In genomic region chr1:34739621-34740020, GRCm38 (mm10) we compare ENCODE assay signal across 27 mouse cellular contexts.
A peak's percentile ranks its signal among the peaks of the same experiment; 100 is the strongest.
DNase-seq lines count a peak whose midpoint lies in the region; ATAC-seq and TF ChIP-seq lines count a peak whose summit lies in the region.
"Had no signal": no experiment of that assay in that cellular context is flagged by ENCODE, and none has a peak within 500 bp of the region (broad histone marks: within the 10 kb centered on the region; RNA-seq: fewer than 3 reads in every experiment).

No protein-coding gene starts in this region.

- TF ChIP-seq CTCF in midbrain, postnatal 0 days (IDR thresholded peaks at IDR 0.05) = no peak

- peak; percentile 28; the same call in 1 of the 2 replicates for ATAC-seq in embryonic facial prominence, embryonic 12.5 days (ENCODE audit: insufficient number of reproducible peaks, insufficient read depth, low FRiP score, low TSS enrichment)
- ATAC-seq in midbrain, postnatal 0 days (ENCODE audit: low FRiP score) = 0 out of 2 replicates have a peak, but pooled peaks have one; percentile 13
- ATAC-seq in midbrain, embryonic 14.5 days (ENCODE audit: low FRiP score, low TSS enrichment) = no peak
- ATAC-seq: activated CD4-positive, CD25-positive, alpha-beta regulatory T cell, adult 4 months; forebrain, embryonic 13.5 days; forebrain, postnatal 0 days; hindbrain, postnatal 0 days; inflammation-experienced regulatory T-cells, adult 6 months; intestine, embryonic 16.5 days; Patski had no signal

- no peak for DNase-seq in embryonic facial prominence, embryonic 10.5 days (ENCODE audit: low spot score)
- peak; percentile 35 for DNase-seq in heart, adult 11 months
- DNase-seq in heart, postnatal 10 days = no peak
- DNase-seq in midbrain, postnatal 0 days (ENCODE audit: low spot score) = no peak
- no peak for DNase-seq in midbrain, embryonic 14.5 days
- peak; percentile 60 for DNase-seq in ES-CJ7 (ENCODE audit: low read depth, low spot score)
- no peak for DNase-seq in embryo, embryonic 10.5 days (ENCODE audit: low spot score)
- DNase-seq: adrenal gland, postnatal 10 days; adrenal gland, postnatal 36 days; cerebellum, adult 18-20 months; cerebellum, adult 9-10 months; cerebellum, postnatal 14 days; forebrain, postnatal 0 days; gastrocnemius, postnatal 25 days; heart, adult 2 months; kidney, adult 18-20 months had no signal

- 53% methylated on average over 4 of the region's 4 CpGs for WGBS in embryonic facial prominence, embryonic 12.5 days
- WGBS in embryonic facial prominence, embryonic 10.5 days = 67% methylated on average over 4 of the region's 4 CpGs
- WGBS in midbrain, postnatal 0 days = 62% methylated on average over 4 of the region's 4 CpGs
- 65% methylated on average over 4 of the region's 4 CpGs for WGBS in midbrain, embryonic 14.5 days

- H3K27ac ChIP-seq in embryonic facial prominence, embryonic 12.5 days = no peak overlapping the region
- no peak overlapping the region for H3K27ac ChIP-seq in embryonic facial prominence, embryonic 10.5 days (replicated peaks)
- H3K27ac ChIP-seq in midbrain, postnatal 0 days (ENCODE audit: low read depth, low read length) = no peak overlapping the region
- no peak overlapping the region for H3K27ac ChIP-seq in midbrain, embryonic 14.5 days (replicated peaks; ENCODE audit: low read depth, low read length)
- H3K27ac ChIP-seq: forebrain, embryonic 13.5 days; heart, adult 2 months; heart, embryonic 10.5 days; heart, embryonic 13.5 days; hindbrain, embryonic 14.5 days; hindbrain, postnatal 0 days had no signal

- intact Hi-C loops in heart, postnatal 10 days (cut with DNase I) = loop anchor here (2.0 to 5.0 kb wide), 2 partner anchors 129 to 158 kb away; no protein-coding TSS in a partner anchor

- no peak overlapping the region for H3K9ac ChIP-seq in embryonic facial prominence, embryonic 12.5 days
- no peak overlapping the region for H3K9ac ChIP-seq in midbrain, postnatal 0 days (replicated peaks; ENCODE audit: low read length, poor library complexity, severe bottlenecking)
- no peak overlapping the region for H3K9ac ChIP-seq in midbrain, embryonic 14.5 days (replicated peaks; ENCODE audit: low read length)
- H3K9ac ChIP-seq: forebrain, embryonic 13.5 days; forebrain, postnatal 0 days; heart, embryonic 13.5 days; hindbrain, embryonic 14.5 days had no signal

- H3K4me3 ChIP-seq in embryonic facial prominence, embryonic 12.5 days = no peak overlapping the region
- no peak overlapping the region for H3K4me3 ChIP-seq in embryonic facial prominence, embryonic 10.5 days
- no peak overlapping the region for H3K4me3 ChIP-seq in midbrain, postnatal 0 days (ENCODE audit: low read depth, low read length)
- no peak overlapping the region for H3K4me3 ChIP-seq in midbrain, embryonic 14.5 days (replicated peaks; ENCODE audit: low read depth, low read length)
- H3K4me3 ChIP-seq: forebrain, embryonic 13.5 days; heart, adult 2 months; heart, embryonic 10.5 days; heart, embryonic 13.5 days had no signal

- H3K36me3 ChIP-seq in embryonic facial prominence, embryonic 12.5 days = no peaks in the 10 kb centered on the region
- no peaks in the 10 kb centered on the region for H3K36me3 ChIP-seq in embryonic facial prominence, embryonic 10.5 days (replicated peaks)
- H3K36me3 ChIP-seq in midbrain, postnatal 0 days (ENCODE audit: insufficient read depth, low read length) = no peaks in the 10 kb centered on the region
- H3K36me3 ChIP-seq in midbrain, embryonic 14.5 days (ENCODE audit: control insufficient read depth, insufficient read depth, low read length) = no peaks in the 10 kb centered on the region
- H3K36me3 ChIP-seq: G1E; heart, embryonic 10.5 days had no signal

- H3K27me3 ChIP-seq in embryonic facial prominence, embryonic 12.5 days = no peaks in the 10 kb centered on the region
- H3K27me3 ChIP-seq in embryonic facial prominence, embryonic 10.5 days (replicated peaks; ENCODE audit: low read depth, poor library complexity, severe bottlenecking) = no peaks in the 10 kb centered on the region
- no peaks in the 10 kb centered on the region for H3K27me3 ChIP-seq in midbrain, postnatal 0 days (ENCODE audit: insufficient read depth, low read length)
- H3K27me3 ChIP-seq in midbrain, embryonic 14.5 days (ENCODE audit: control insufficient read depth, insufficient read depth, low read length) = no peaks in the 10 kb centered on the region
- H3K27me3 ChIP-seq: forebrain, embryonic 13.5 days; heart, embryonic 13.5 days had no signal

- H3K9me3 ChIP-seq in embryonic facial prominence, embryonic 12.5 days = no peaks in the 10 kb centered on the region
- H3K9me3 ChIP-seq in embryonic facial prominence, embryonic 10.5 days = no peaks in the 10 kb centered on the region
- no peaks in the 10 kb centered on the region for H3K9me3 ChIP-seq in midbrain, postnatal 0 days (ENCODE audit: low read length)
- no peaks in the 10 kb centered on the region for H3K9me3 ChIP-seq in midbrain, embryonic 14.5 days (ENCODE audit: control insufficient read depth, low read length)
- H3K9me3 ChIP-seq: forebrain, embryonic 13.5 days; G1E; heart, embryonic 10.5 days had no signal

- H3K4me1 ChIP-seq in embryonic facial prominence, embryonic 12.5 days = no peaks in the 10 kb centered on the region
- peaks cover 8% of the 10 kb centered on the region; the same call in 1 of the 2 replicates for H3K4me1 ChIP-seq in embryonic facial prominence, embryonic 10.5 days
- no peaks in the 10 kb centered on the region for H3K4me1 ChIP-seq in midbrain, postnatal 0 days (ENCODE audit: insufficient read depth, low read length)
- H3K4me1 ChIP-seq in midbrain, embryonic 14.5 days (ENCODE audit: control insufficient read depth, insufficient read depth, low read length) = no peaks in the 10 kb centered on the region
- H3K4me1 ChIP-seq: forebrain, embryonic 13.5 days; heart, embryonic 10.5 days; heart, embryonic 13.5 days had no signal

- no peak overlapping the region for H3K4me2 ChIP-seq in embryonic facial prominence, embryonic 12.5 days (replicated peaks)
- no peak overlapping the region for H3K4me2 ChIP-seq in midbrain, postnatal 0 days (ENCODE audit: low read depth, low read length, poor library complexity, severe bottlenecking)
- H3K4me2 ChIP-seq in midbrain, embryonic 14.5 days (ENCODE audit: low read length) = no peak overlapping the region
- H3K4me2 ChIP-seq: forebrain, embryonic 13.5 days; heart, embryonic 13.5 days; hindbrain, embryonic 14.5 days had no signal

Comparison
In these comparisons a context has a peak if more than half of its experiments do, and no peak if none do; other contexts are left out.
1. DNase-seq: peak in heart, adult 11 months (single experiment) and ES-CJ7 (single experiment); none in embryonic facial prominence, embryonic 10.5 days (single experiment), heart, postnatal 10 days (0 of 2), midbrain, postnatal 0 days (single experiment), midbrain, embryonic 14.5 days (single experiment) and embryo, embryonic 10.5 days (single experiment).